Mouse (Mus musculus): ENCODE data around the gene Tmem252. TPM values are rescaled to one million over a fixed set of nuclear protein-coding genes. Genes with fewer than 3 reads are reported as not detected.
A peak's percentile ranks its signal among the peaks of the same experiment; 100 is the strongest.

The Tmem252 gene
- 3.9 TPM in 2 replicates for polyA plus RNA-seq (2015; fragmentation: Nextera tagmentation; extraction: Ambion mirVana)

- no peak for ATAC-seq (replicated peaks; ENCODE audit: extremely low read depth, insufficient read depth, low FRiP score)
- no peak within 1 kb of the TSS for H3K4me2 ChIP-seq (ENCODE audit: low read depth, low read length)
Observed at GRCm38 (mm10) chr19:24673762-24674161, at the start of gene Tmem252. TSS of gene Tmem252 (plus strand) at chr19:24674008.

GRCm38 (mm10) chr19:24628049-24628448 is 45.8 kb upstream of the Tmem252 start:
- Histone ChIP-seq H3K36me3 (ENCODE audit: control insufficient read depth, insufficient read depth) (no peaks in the 10 kb centered on the region), H3K9me3 (replicated peaks; ENCODE audit: control insufficient read depth, low read length) (no peaks in the 10 kb centered on the region), H3K27me3 (ENCODE audit: control insufficient read depth, insufficient read depth, low read length) (no peaks in the 10 kb centered on the region), H3K4me2 (ENCODE audit: low read depth, low read length) (no peak overlapping the region), H3K4me3 (ENCODE audit: low read length) (no peak overlapping the region), H3K27ac (ENCODE audit: low read length) (no peak overlapping the region), H3K9ac (ENCODE audit: low read length) (no peak overlapping the region), H3K4me1 (ENCODE audit: control insufficient read depth, insufficient read depth, low read length) (no peaks in the 10 kb centered on the region)
- WGBS: 79% methylated on average over 4 of the region's 4 CpGs
- no peak for ATAC-seq (replicated peaks; ENCODE audit: extremely low read depth, insufficient read depth, low FRiP score)

More at GRCm38 (mm10) chr19:24673762-24674161, at the start of gene Tmem252:
- WGBS: 71% methylated on average over 3 of the region's 4 CpGs
- Histone ChIP-seq H3K36me3 (ENCODE audit: control insufficient read depth, insufficient read depth) (no peaks in the 10 kb centered on the region), H3K9me3 (replicated peaks; ENCODE audit: control insufficient read depth, low read length) (no peaks in the 10 kb centered on the region), H3K4me3 (ENCODE audit: low read length) (no peak within 1 kb of the TSS), H3K4me1 (ENCODE audit: control insufficient read depth, insufficient read depth, low read length) (peaks cover 23% of the 10 kb centered on the region), H3K9ac (ENCODE audit: low read length) (no peak within 1 kb of the TSS), H3K27ac (ENCODE audit: low read length) (peak within 1 kb of the TSS; percentile 46), H3K27me3 (ENCODE audit: control insufficient read depth, insufficient read depth, low read length) (no peaks in the 10 kb centered on the region)

GRCm38 (mm10) chr19:24633008-24633407 is 40.8 kb upstream of the Tmem252 start:
- no peaks in the 10 kb centered on the region for H3K27me3 ChIP-seq (ENCODE audit: control insufficient read depth, insufficient read depth, low read length)
- H3K36me3 ChIP-seq (ENCODE audit: control insufficient read depth, insufficient read depth): no peaks in the 10 kb centered on the region
- H3K27ac ChIP-seq (ENCODE audit: low read length): no peak overlapping the region
- 79% methylated on average over 3 of the region's 3 CpGs for WGBS
- no peak for ATAC-seq (replicated peaks; ENCODE audit: extremely low read depth, insufficient read depth, low FRiP score)
- no peak overlapping the region for H3K4me2 ChIP-seq (ENCODE audit: low read depth, low read length)
- no peaks in the 10 kb centered on the region for H3K9me3 ChIP-seq (replicated peaks; ENCODE audit: control insufficient read depth, low read length)
- H3K9ac ChIP-seq (ENCODE audit: low read length): no peak overlapping the region
- no peak overlapping the region for H3K4me3 ChIP-seq (ENCODE audit: low read length)
- H3K4me1 ChIP-seq (ENCODE audit: control insufficient read depth, insufficient read depth, low read length): no peaks in the 10 kb centered on the region

- Histone ChIP-seq H3K4me2 (ENCODE audit: low read depth, low read length) (no peak overlapping the region), H3K4me1 (ENCODE audit: control insufficient read depth, insufficient read depth, low read length) (no peaks in the 10 kb centered on the region), H3K9me3 (replicated peaks; ENCODE audit: control insufficient read depth, low read length) (no peaks in the 10 kb centered on the region), H3K9ac (ENCODE audit: low read length) (no peak overlapping the region), H3K36me3 (ENCODE audit: control insufficient read depth, insufficient read depth) (no peaks in the 10 kb centered on the region), H3K4me3 (ENCODE audit: low read length) (no peak overlapping the region), H3K27ac (ENCODE audit: low read length) (no peak overlapping the region), H3K27me3 (ENCODE audit: control insufficient read depth, insufficient read depth, low read length) (no peaks in the 10 kb centered on the region)
- 3% methylated on average over 7 of the region's 7 CpGs for WGBS
- ATAC-seq (replicated peaks; ENCODE audit: extremely low read depth, insufficient read depth, low FRiP score): no peak
Observed at GRCm38 (mm10) chr19:24634602-24635001, 39.2 kb upstream of the Tmem252 start.

GRCm38 (mm10) chr19:24636616-24637015 is 37.2 kb upstream of the Tmem252 start:
- Histone ChIP-seq H3K27ac (ENCODE audit: low read length) (no peak overlapping the region), H3K27me3 (ENCODE audit: control insufficient read depth, insufficient read depth, low read length) (no peaks in the 10 kb centered on the region), H3K4me3 (ENCODE audit: low read length) (no peak overlapping the region), H3K36me3 (ENCODE audit: control insufficient read depth, insufficient read depth) (no peaks in the 10 kb centered on the region), H3K9me3 (replicated peaks; ENCODE audit: control insufficient read depth, low read length) (no peaks in the 10 kb centered on the region), H3K9ac (ENCODE audit: low read length) (no peak overlapping the region), H3K4me1 (ENCODE audit: control insufficient read depth, insufficient read depth, low read length) (no peaks in the 10 kb centered on the region), H3K4me2 (ENCODE audit: low read depth, low read length) (no peak overlapping the region)
- ATAC-seq (replicated peaks; ENCODE audit: extremely low read depth, insufficient read depth, low FRiP score): no peak
- 77% methylated on average over 10 of the region's 10 CpGs for WGBS

DNA sequence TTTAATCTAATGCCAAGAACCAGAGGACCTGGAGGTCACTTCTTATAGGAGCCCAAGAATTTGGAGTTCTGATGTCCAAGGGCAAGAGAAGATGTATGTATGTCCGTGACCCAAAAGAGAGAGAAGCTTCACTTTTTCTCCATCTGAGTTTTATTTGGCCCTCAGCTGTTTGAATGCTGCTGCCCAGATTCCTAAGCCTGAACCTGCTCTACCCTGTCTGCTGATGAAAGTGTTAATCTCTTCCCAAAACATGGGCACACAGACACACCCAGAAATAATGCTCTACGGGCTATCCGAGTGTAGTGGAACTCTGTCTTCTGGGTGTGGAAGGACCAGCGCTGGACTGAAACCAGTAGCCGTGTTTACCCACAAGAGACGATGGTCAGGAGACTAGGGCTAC is 35.8 kb upstream of the Tmem252 start:
- no peaks in the 10 kb centered on the region for H3K4me1 ChIP-seq (ENCODE audit: control insufficient read depth, insufficient read depth, low read length)
- no peak for ATAC-seq (replicated peaks; ENCODE audit: extremely low read depth, insufficient read depth, low FRiP score)
- H3K4me2 ChIP-seq (ENCODE audit: low read depth, low read length): no peak overlapping the region
- no peaks in the 10 kb centered on the region for H3K36me3 ChIP-seq (ENCODE audit: control insufficient read depth, insufficient read depth)
- no peaks in the 10 kb centered on the region for H3K27me3 ChIP-seq (ENCODE audit: control insufficient read depth, insufficient read depth, low read length)
- no peak overlapping the region for H3K27ac ChIP-seq (ENCODE audit: low read length)
- WGBS: 89% methylated on average over 6 of the region's 6 CpGs
- no peaks in the 10 kb centered on the region for H3K9me3 ChIP-seq (replicated peaks; ENCODE audit: control insufficient read depth, low read length)
- no peak overlapping the region for H3K4me3 ChIP-seq (ENCODE audit: low read length)
- H3K9ac ChIP-seq (ENCODE audit: low read length): no peak overlapping the region

- Histone ChIP-seq H3K9me3 (replicated peaks; ENCODE audit: control insufficient read depth, low read length) (no peaks in the 10 kb centered on the region), H3K27me3 (ENCODE audit: control insufficient read depth, insufficient read depth, low read length) (no peaks in the 10 kb centered on the region), H3K9ac (ENCODE audit: low read length) (no peak overlapping the region), H3K4me3 (ENCODE audit: low read length) (no peak overlapping the region), H3K4me1 (ENCODE audit: control insufficient read depth, insufficient read depth, low read length) (no peaks in the 10 kb centered on the region), H3K4me2 (ENCODE audit: low read depth, low read length) (no peak overlapping the region), H3K27ac (ENCODE audit: low read length) (no peak overlapping the region), H3K36me3 (ENCODE audit: control insufficient read depth, insufficient read depth) (no peaks in the 10 kb centered on the region)
- 83% methylated on average over 6 of the region's 6 CpGs for WGBS
- ATAC-seq (replicated peaks; ENCODE audit: extremely low read depth, insufficient read depth, low FRiP score): no peak
Observed at GRCm38 (mm10) chr19:24640982-24641381, 32.8 kb upstream of the Tmem252 start.

DNA sequence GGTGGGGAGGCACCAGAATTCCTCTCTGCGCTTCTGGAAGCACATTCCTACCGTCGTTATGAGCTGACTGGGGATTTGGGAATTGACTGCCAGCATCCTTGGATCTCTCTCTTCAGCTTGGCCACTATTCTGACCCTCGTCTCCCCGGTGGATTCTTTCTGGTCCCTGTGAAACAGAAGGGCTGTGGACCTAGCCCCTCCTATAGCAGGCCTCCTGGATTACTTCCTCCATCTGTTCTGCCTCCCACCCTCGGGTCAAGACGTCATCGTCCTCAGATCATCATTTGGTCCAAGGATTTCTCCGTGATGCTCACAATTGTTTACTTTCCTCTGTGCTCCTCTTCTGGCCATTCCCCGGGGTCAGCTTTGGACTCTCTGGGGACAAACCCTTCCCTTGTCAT is 28.8 kb upstream of the Tmem252 start:
- Histone ChIP-seq H3K4me2 (ENCODE audit: low read depth, low read length) (no peak overlapping the region), H3K4me3 (ENCODE audit: low read length) (no peak overlapping the region), H3K9ac (ENCODE audit: low read length) (no peak overlapping the region), H3K27me3 (ENCODE audit: control insufficient read depth, insufficient read depth, low read length) (no peaks in the 10 kb centered on the region), H3K4me1 (ENCODE audit: control insufficient read depth, insufficient read depth, low read length) (0 out of 2 replicates have a peak, but pooled peaks cover 4% of the 10 kb centered on the region), H3K27ac (ENCODE audit: low read length) (no peak overlapping the region), H3K36me3 (ENCODE audit: control insufficient read depth, insufficient read depth) (no peaks in the 10 kb centered on the region), H3K9me3 (replicated peaks; ENCODE audit: control insufficient read depth, low read length) (no peaks in the 10 kb centered on the region)
- 67% methylated on average over 10 of the region's 10 CpGs for WGBS
- no peak for ATAC-seq (replicated peaks; ENCODE audit: extremely low read depth, insufficient read depth, low FRiP score)

- WGBS: 69% methylated on average over 8 of the region's 8 CpGs
- no peak overlapping the region for H3K27ac ChIP-seq (ENCODE audit: low read length)
- ATAC-seq (replicated peaks; ENCODE audit: extremely low read depth, insufficient read depth, low FRiP score): no peak
- H3K4me1 ChIP-seq (ENCODE audit: control insufficient read depth, insufficient read depth, low read length): 0 out of 2 replicates have a peak, but pooled peaks cover 4% of the 10 kb centered on the region
- no peaks in the 10 kb centered on the region for H3K36me3 ChIP-seq (ENCODE audit: control insufficient read depth, insufficient read depth)
- H3K4me2 ChIP-seq (ENCODE audit: low read depth, low read length): no peak overlapping the region
- H3K9ac ChIP-seq (ENCODE audit: low read length): no peak overlapping the region
- H3K27me3 ChIP-seq (ENCODE audit: control insufficient read depth, insufficient read depth, low read length): no peaks in the 10 kb centered on the region
- H3K9me3 ChIP-seq (replicated peaks; ENCODE audit: control insufficient read depth, low read length): no peaks in the 10 kb centered on the region
- no peak overlapping the region for H3K4me3 ChIP-seq (ENCODE audit: low read length)
Observed at GRCm38 (mm10) chr19:24646162-24646829, 27.5 kb upstream of the Tmem252 start.

All from heart, embryonic 16.5 days (tissue).